Mouse (Mus musculus) inflammation-experienced regulatory T-cells, adult 16 weeks (primary cell): Measurements from ENCODE around the gene Mlph. TPM values are rescaled to one million over a fixed set of nuclear protein-coding genes. Genes with fewer than 3 reads are reported as not detected.

Source experiments
- polyA plus RNA-seq: library from polyadenylated mRNA; unstranded; fragments of 100-300 nt; shearing (Covaris generic); gene quantifications from one replicate; pipeline ENCODE4 v1.2.1, GENCODE M21; 2017

Gene Mlph
- polyA plus RNA-seq = not detected

DNA sequence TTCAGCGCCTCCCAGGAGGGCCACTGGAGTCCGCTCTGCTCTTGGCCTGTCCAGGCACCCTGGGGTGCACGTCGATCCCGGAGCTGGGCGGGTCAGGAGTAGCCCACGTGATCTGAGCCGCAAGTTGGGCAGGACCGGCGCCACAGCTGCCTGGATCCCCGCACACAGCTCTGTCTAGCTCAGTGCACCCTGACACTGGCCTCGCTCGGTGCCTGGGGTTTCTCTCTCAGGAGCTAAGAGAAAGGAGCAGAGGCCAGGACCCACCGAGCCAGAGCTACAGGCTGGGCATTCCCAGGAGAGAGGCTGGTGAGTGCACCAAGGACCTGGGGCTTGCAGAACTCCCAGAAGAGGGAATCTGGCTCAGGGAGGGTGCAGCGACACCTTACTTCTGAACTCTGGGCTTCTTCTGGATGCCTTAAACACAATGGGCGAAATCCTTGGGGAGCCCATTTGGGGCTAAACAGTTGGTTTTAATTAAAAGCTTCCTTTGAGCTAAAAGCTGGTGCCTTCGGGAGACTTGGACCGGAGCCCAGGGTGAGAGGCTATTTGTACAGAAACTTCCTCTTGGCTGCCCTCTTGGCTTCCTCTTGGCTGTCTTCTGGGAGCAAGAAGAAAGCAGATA lies at the start of gene Mlph:
TSS of gene Mlph (plus strand) at position 138 of the 622 bp plus-strand sequence.

GRCm38 (mm10) chr1:90952808-90953207 lies 37.9 kb downstream of the Mlph start, which contains the start of gene Prlh:
Prlh (plus strand) TSS chr1:90953108.

GRCm38 (mm10) chr1:90969347-90969784 lies 54.5 kb downstream of the Mlph start, which contains the start of gene Rab17:
Rab17 (minus strand) TSS chr1:90969661.

DNA sequence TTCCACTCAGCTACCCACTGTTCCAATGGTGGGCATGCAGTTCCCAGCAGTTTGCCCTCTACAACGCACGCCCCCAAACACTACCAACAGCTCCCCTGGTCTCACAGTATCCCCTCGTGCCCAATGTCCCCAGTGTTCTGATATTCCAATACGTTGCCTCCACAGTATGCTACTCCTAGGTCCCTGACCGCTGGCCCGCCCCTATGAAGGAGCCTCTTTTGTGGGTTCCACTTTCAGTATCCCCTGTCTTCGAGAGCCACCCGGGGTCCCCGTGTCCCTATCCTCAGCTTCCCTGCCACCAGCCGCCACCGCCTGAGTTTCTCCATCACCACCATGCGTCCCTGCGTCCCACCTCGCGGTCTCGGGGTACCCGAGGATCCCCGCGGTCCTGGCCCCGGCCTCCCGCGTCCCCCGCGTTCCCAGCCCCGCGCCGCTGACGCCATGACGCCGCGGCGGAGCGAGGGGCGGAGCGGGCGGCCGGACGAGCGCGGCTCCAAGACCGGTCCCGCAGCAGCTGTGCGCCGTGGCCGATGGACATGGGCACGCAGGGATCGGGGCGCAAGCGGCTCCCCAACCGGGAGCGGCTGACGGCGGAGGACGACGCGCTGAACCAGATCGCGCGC lies 83.5 kb downstream of the Mlph start, which contains the start of gene Lrrfip1:
TSS of gene Lrrfip1 (plus strand) at position 470 of the 623 bp plus-strand sequence.

Other genes with a start within 250 kb of the Mlph start
- not detected for gene Col6a3, start 71.1 kb upstream of the Mlph start, polyA plus RNA-seq
- not detected for gene Prlh, start 38.0 kb downstream of the Mlph start, polyA plus RNA-seq
- gene Rab17, start 54.6 kb downstream of the Mlph start, polyA plus RNA-seq = not detected
- 286 TPM for gene Lrrfip1, start 83.7 kb downstream of the Mlph start, polyA plus RNA-seq
- gene Rbm44, start 230.0 kb downstream of the Mlph start, polyA plus RNA-seq = 1.5 TPM